Mouse (Mus musculus) heart, adult 11 months (tissue): Measurements from ENCODE around the gene Dync1i1.
"Not testable (repeated sequence)": the region's sequence is repeated elsewhere in the genome, so short reads cannot be mapped to it uniquely, and the experiment has no call there.

Experiments used
- DNase-seq: peaks from one replicate; pipeline ENCODE4 v3.0.0; 2022

Dync1i1 gene

DNA sequence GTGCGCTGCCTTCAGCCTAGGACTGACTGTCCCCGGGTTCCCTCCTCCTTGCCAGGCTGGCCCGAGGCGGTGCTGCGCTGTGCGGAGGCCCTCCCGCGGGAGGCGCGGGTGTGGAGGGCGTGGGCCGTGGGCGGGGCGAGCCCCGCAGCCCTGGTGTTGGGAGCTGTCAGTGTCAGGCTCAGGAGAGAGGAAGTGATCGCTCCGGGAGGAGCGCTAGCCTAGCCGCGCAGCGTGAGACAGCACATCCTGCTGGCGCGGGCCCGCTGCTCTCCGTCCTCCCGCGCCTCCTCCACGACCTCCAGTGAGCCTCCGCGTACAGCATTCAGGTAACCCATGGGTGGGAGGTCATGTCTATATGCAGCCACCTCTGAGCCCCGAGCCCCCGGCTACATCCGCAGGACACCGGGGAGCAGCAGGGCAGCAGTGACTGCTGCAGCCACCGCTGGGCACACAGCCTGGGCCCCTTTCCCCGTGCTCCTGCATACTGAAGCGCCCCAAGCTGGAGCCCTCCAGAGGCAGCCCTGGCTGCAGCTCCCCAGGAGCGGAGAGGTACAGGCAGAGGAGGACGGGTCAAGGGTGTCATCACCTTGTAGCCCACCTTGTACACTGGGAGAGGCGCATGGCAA is at the start of gene Dync1i1:
TSS of gene Dync1i1 (plus strand) at position 29 of the 626 bp plus-strand sequence.
- peak; percentile 91 for DNase-seq

DNA sequence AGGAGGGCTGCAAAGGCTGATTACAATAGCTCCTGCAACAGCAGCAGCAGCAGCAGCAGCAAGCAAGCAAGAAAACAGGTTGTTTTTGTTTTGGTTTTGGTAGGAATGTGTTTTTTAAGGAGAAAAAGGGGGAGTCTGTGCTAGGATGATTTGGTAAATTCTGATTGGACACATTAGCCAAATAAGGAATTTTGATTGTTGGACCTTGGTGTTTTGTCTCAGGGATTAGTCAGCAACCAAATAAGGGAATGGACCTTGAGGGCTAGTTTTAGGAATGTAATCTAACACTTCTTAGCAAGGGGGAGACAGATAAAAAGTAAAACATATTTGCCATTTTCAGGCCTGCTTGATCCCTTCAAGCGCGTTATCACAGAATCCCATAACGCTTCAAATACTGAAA is 45.7 kb upstream of the Dync1i1 start:
- no peak for DNase-seq

DNA sequence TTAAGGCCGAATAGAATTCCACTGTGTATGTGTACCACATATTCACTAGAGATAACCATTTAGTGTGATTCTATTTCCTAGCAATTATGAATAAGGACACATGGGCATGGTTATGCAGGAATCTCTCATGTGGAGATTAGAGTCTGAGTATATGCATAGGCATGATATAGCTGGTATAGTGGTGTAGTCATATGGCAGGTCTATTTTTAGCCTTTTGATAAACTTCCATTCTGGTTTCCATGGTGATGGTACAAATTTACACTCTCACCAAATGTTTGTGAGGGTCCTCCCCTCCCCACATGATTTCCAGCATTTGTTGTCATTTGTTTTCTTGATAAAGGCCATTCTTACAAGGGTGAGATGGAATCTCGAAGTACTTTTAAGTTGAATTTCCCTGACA is 23.6 kb upstream of the Dync1i1 start:
- DNase-seq = no peak

DNA sequence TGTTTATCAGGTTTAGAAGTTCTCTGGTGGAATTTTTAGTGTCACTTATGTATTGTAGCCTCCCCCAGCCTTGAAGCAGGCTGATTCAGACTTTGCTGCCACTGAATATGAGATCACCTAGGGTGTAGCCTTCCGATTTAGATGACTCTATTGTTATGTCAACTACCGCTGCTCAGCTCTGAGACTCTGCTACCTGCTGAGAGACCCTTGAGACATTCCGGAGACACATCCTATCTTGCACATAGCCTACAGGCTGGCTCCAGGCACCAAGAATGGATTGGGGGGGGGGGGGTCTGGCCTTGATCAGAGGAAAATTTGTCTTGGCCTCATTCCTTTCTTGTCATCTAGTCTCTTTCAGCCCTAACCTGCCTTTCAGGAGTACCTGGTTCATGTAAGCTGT is 17.5 kb upstream of the Dync1i1 start:
- DNase-seq = not testable (repeated sequence)

DNA sequence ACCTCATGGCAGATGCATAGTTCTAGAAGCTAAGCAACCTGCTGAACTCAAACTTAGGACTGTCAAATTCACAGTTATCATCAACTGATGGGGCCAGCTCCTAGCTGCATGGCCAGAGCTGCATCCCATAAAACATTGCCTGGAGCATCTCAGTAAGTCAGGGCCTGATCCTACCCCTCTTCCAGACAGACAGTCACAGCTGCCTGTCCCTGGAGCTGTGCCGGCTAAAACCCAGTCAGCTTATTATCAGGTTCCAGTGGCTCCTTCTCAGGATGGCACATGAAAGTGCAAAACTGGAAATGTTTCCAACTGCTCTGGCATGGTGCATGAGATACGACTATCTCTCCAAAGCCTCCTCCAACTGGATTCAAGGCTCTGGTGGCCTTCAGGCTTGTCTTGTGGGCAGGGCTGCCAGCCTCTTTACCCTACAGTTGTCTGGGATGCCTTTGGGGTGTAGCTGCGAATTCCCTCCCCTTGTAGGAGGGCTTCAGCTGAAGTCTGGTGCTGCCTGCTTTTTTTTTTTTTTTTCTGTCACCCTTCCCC is 15.3 kb upstream of the Dync1i1 start:
- no peak for DNase-seq

DNA sequence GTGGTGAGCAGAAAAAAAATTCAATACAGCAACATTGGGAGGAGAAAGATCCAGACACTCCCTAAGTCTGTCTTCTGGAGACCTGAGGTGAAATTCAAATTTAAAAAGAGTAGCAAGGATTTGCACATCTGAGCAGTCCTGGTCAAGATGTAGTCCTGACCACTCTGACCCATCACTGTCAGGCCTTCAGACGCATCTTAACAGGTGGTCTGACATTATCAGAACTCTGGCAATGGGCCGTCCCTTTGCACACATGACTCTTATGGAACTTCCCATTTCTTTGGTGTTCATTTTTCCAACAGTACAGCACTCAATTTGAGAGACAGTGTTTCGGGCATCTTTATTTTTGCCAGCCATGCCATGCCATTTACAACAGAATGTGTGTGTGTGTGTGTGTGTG is 12.8 kb upstream of the Dync1i1 start:
- DNase-seq = no peak

DNA sequence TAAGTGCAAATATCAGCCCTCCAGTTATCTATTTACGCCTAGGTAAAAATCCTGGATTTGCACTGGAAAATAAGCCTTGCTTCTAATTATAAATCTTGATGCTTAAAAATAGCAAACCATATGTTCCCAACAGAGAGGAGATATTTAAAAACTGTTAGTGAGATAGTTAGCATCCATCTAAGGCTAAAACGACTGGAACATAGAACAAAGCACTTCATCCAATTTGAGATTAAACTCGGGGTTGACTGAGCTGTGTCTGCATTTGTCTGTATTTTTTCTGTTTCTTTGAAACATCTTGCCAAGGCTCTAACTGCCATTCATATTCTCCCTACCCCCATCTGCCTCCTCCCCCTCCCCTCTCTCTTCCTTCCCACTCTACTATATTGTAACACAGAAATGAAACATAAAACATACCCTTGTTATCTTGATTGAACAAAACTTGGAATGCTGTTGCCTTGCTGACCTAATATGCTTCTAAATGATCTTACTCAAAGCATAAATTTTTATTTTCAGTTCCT is 10.3 kb upstream of the Dync1i1 start:
- no peak for DNase-seq

DNA sequence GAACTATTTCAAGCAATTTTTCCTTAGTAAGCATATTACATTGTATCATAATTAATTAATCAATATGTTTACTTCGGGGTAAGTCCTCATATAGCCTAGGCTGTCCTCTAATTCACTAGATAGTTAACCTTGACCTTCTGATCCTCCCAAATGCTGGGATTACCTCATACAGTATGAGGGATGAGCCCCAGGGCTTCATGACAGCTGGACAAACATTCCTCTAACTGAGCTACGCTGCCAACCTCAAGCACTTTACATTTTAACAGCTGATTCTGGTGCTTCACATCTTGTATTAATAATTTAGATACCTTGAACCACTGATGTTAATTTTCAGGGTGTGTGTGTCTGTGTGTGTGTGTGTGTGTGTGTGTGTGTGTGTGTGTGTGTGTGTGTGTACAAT is 6.5 kb upstream of the Dync1i1 start:
- DNase-seq = no peak

DNA sequence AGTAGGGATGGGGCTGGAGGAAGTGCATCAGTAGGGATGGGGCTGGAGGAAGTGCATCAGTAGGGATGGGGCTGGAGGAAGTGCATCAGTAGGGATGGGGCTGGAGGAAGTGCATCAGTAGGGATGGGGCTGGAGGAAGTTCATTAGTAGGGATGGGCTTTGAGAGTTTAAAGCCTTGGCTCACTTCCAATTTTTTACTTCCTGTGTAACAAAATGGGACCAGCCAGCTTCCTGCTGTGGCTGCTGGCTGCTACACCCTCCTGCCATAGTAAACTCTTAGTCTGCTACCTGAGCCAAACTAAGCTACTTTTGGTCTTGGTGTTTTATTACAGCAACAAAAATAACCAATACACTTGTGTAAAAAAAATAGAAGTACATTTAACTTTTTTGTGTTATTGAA is 4.7 kb upstream of the Dync1i1 start:
- not testable (repeated sequence) for DNase-seq

DNA sequence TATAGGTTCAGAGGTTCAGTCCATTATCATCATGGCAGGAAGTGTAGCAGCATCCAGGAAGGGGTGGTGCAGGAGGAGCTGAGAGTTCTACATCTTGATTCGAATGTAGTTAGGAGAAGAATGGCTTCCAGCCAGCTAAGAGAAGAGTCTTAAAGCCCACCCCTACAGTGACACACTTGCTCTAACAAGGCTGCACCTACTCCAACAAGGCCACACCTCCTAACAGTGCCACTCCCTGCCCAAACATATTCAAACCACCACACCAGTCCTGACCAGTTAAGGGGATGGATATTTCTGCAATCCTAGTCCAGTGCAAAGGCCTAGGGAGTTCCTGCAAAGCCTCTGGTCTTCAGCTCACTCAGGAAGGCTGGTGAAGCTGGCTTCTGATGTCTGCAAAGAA is 1.5 kb upstream of the Dync1i1 start:
- no peak for DNase-seq

DNA sequence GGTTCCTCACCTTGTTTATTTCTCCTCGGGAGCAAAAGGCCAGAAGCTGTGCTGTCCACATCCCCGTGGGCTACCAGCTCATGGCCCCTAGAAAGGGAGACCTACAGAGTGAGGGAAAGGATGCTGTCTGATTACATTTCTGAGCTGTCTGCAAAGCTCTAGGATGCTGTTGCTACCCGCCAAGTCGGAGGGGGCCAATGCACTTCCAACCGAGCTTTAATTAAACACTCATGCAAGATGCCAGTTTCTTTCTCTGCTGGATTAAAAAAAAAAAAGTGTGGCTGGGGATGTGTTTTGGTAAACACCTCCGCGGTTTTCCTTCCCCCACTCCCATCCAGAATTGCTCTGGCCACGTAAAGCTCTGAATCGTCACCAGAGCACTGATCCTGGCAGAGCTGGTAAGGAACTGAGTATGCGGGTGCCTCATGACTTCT is 815 bp downstream of the Dync1i1 start:
- no peak for DNase-seq

DNA sequence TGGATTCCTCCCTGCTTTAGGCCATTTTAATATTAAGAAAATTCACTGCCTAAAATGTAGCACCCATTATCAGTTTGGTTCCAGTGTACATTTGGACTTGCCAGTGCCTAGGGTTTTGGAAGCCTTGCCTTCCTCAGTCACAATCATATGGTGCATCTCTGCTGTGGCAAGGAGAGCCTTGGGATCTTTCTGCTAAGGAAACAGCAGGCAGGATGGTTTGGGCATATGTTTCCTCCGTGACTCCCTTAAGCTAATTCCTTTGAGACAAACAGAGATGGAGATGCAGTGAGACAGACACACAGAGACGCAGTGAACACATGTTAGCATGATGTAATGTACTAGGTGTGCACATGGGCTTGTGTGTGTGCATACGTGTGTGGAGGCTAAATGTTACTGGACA is 7.8 kb downstream of the Dync1i1 start:
- no peak for DNase-seq

DNA sequence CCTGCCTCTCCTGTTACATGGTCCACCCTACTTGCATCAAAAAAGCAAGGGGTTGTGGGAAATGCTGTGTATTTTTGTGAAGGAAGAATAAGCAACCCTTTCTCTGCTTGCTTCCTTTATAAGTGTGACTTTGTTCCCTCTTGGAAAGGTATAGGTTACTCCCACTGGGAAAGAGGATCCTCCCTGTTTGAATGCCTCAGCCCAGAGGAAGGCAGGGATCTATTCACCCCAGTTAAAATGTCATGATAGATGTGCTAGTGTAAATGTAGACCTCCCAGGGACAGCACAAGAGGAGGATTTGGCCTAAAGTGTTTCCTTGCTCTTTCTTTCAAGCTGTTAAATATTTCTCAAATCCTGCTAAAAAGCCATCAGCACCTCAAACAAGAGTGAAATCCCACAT is 9.0 kb downstream of the Dync1i1 start:
- DNase-seq = no peak

DNA sequence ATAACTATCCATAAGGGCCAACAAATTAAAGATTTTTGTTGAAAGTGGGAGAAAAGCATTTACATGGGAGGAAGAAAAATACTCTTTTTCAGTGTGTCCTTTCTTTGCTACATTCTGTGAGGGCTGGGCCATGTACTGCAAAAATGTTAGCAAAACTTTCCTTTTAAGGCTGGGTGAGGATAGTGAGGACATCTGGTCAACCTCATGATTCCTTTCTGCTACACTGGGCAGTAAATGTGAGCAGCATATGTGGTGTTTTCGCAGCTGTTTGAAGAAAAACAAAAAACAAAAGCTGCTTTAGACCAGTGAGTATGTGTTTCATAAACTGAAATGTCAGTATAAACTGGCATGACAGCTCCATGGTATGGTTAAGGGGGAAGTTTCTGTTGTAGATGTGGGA is 9.4 kb downstream of the Dync1i1 start:
- DNase-seq = no peak

DNA sequence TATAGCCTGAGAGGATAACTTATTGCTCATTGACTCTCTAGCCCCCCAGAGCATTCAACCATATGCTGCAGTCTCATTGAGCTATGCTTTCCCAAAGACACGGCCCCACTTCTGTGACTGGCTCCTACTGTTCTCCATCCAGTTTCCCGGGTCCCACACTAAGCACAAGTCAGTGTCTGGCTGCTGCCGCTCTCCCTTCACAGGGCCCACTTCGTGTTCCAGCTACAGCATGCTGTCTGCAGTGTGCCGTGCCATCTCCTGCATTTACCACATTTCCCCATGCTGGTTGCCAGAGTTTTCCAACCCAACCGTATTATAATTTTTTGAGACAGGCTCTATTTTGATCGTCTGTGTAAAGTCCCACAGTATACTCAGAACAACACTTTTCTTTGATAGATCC is 14.3 kb downstream of the Dync1i1 start:
- no peak for DNase-seq

DNA sequence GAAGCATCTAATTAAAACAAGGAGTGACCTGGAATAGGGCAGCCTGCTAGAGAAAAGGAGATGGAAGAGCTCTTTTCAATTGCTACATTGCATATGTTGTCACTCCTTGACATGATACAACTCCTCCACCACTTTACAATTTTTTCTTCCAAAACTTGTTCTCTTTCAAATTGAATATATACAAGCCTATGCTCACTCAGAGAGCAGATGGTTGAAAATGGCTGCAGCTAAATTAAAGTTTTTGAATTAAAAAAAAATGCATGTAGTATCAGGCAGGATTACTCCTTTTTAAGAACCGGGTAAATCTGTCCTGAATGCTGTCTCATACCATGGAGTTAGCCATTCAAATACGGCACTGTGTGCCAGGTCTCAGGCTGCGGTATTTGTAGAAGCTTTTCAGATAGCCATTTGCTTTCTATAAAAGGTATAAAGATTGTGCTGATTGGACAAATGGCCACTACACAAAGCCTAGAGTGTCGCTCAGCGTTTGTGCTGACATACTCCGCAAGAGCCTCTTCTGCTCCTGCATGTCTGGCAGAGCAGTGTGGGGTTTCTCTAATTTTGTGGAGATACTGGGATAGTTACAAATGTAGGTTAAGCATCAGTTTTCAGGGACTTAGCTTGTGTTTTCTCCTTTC is 16.1 kb downstream of the Dync1i1 start:
- peak; percentile 55 for DNase-seq

DNA sequence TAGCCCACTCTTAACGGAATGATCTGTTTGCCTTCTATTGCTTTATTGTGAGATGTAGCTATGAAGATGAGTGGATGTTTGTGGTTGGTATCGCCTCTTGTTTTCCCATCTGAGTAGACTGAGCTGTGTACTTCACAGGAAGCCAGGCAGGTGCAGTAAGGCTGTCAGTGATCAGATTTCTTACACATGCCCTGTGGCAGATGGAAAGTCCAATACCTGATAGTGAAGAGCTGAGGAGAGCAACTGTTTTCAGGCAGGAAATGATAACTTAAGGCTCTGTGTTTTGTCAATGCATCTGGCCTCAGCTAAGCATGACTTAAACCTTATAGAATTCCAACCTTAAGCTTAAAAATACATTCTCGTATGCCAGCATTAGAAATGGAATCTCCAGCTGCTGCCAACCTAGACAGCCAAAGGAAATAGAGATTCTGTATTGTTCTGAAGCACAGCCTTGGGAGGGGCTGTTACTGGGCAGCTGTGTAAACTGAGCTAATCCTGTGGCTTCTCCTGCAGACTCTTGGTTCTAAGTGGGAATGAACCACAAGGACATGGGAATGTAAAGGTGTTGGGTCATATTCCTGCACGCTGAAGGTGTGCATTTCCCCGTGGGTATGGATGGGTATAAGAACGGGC is 24.8 kb downstream of the Dync1i1 start:
- DNase-seq = peak; percentile 46

DNA sequence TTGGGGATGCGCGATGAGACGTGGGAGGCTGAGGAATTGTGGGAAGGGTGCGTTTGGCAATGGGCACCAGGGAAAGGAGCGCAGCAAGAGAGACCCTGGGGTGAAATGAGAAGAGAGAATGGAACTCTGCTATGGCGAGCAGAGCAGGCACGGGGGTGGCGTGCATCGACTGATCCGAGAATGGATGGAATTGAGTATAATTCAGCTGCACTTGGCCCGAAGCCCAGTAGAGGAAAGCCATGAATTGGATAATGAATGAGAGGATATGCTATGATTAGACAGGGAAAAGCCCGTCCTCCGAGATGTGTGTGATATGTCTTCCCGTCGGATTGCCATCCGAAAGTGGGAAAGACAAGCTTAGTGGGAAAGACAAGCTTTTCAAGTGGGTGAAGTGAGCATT is 26.7 kb downstream of the Dync1i1 start:
- no peak for DNase-seq

DNA sequence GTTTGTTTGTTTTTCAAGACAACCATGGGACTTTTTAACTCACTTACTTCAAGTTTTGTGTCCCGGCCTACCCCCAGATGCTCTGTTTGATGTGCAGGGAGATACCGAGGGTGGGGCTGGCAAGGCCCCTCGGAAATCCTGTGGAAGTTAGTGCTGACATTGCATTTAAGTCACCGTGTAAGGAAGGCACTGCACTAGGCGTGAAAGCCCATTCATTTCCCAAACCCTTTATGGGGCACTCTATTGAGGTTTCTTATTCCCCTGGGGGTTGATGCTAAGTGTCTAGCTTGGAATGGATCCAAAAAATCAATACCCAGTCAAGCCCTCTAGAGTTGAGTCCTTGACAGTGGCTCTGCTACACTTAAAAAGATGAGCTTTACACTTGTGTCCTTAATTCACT is 27.2 kb downstream of the Dync1i1 start:
- DNase-seq = peak; percentile 39

DNA sequence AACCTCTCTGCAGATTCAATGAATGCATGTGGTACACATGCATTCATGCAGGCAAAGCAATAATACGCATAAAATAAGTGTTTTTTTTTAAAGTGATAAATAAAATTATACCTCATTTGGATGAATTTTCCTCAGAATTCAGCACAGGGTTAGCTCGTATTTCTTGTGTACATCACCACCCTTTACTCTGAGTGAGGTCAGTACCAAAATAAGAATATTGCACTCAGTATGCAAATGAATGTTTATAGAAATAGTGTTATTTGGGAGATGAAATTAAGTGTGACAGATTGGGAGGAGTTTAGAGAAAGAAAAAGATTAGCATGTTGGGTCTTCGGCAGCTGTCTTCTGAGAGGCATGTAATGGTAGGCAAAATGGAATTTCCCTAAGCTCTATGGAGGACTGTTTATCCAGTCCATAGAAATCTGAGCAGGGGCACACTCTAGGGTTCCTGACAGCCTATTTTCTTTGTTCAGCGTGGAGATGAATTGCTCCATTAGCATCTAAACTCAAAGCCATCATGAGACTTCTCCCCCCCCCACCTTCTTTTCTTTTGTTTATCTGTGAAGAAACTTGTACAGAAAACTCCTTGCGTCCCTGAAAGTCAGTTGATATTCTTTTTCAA is 31.2 kb downstream of the Dync1i1 start:
- DNase-seq = no peak

DNA sequence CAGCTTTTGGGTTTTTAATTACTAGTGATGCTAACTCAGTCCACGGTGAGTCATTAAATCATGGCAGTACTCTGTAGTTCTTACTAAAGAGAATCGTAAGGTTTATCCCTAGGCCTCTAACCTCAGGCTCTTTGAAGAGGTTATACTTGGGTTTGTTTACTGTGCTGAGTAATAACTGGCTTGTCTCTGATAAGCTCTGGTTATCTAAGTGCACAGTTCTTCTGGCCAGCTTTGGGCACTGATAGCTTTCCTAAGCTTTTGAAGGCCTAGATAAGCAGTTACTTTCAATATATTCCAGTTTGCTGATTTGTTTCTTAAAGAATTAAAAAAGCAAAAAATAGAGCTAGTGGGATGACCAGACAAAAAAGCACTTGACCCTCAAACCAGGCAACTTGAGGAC is 37.5 kb downstream of the Dync1i1 start:
- DNase-seq = no peak

DNA sequence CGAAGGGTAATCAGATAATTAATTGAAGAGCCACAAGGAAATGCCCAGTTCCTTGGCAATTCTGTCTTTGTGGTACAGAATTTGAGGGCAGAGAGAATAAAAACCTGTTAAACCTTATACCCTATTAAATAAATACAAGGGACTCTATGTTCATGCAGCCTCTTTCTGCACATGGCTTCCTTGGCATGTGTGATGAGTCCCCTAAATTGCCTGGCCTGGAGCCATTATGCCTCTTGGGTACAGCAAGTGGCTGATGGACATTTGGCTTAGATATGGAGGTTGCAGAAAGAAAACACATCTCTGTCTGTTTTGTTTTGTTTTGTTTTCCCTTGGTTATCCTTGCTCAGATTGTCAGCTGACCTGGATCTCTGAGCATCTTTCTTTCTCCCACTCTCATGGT is 43.1 kb downstream of the Dync1i1 start:
- peak; percentile 18 for DNase-seq

DNA sequence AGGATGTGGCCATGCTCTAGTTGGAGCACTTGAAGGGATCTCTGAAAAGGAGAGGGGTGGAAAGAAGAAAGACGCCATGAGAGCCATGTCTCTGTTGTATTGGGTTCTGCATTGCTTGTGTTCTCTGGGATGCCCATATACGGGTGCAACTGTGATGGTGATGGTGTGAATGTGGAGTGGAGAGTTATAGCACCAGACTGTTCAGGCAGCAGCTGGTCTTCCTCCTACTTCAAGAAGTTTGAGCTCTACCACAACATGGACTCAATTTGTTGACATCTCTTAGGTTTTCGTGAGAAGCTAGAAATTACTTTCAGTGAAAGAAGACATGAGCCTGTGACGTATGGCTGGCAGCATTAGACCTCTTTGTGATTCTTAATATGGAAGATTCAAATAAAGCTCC is 44.8 kb downstream of the Dync1i1 start:
- DNase-seq = peak; percentile 49

DNA sequence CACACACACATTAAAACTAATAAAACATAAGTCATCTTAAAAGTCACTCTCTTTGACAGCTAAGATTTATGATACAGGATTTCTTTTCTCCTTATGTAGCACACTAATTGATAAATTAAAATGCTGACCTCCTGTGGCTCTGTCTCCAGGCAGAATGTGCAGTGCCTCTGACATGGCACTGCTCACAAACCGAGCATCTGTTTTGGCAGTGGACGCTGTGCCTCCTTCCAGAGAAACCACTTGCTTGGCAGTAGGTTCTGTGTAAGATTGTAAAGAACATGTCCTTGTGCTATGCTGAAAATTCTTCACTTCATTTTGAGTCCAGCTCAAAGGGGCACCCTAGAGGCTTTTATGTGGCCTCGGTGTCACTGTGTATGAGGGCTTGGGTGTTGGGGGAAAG is 50.0 kb downstream of the Dync1i1 start:
- DNase-seq = peak; percentile 75
